Mouse (Mus musculus): ENCODE results near the gene Nxpe5.
"Not testable (repeated sequence)": the region's sequence is repeated elsewhere in the genome, so short reads cannot be mapped to it uniquely, and the experiment has no call there.

The Nxpe5 gene

GRCm38 (mm10) chr5:138225700-138226099 lies at the start of gene Nxpe5:
Nxpe5 (plus strand) TSS chr5:138225898.
- DNase-seq (ENCODE audit: extremely low read depth, insufficient read length, low spot score), result no peak

- DNase-seq (ENCODE audit: extremely low read depth, insufficient read length, low spot score), result peak; percentile 83
Measured at GRCm38 (mm10) chr5:138186950-138187638, 38.6 kb upstream of the Nxpe5 start, which contains the start of the genes Taf6 and Cnpy4. Taf6 (minus strand) TSS chr5:138187451. Cnpy4 (plus strand) TSS chr5:138187485.

- peak; percentile 61 for DNase-seq (ENCODE audit: extremely low read depth, insufficient read length, low spot score)
Measured at GRCm38 (mm10) chr5:138187661-138188306, 37.9 kb upstream of the Nxpe5 start.

GRCm38 (mm10) chr5:138193771-138194727 lies 31.6 kb upstream of the Nxpe5 start, which contains the start of gene Mblac1:
Mblac1 (plus strand) TSS chr5:138194314.
- peak; percentile 93 for DNase-seq (ENCODE audit: extremely low read depth, insufficient read length, low spot score)

GRCm38 (mm10) chr5:138194755-138195345 lies 30.8 kb upstream of the Nxpe5 start:
- DNase-seq (ENCODE audit: extremely low read depth, insufficient read length, low spot score), result no peak

- no peak for DNase-seq (ENCODE audit: extremely low read depth, insufficient read length, low spot score)
Measured at GRCm38 (mm10) chr5:138195463-138195862, 30.2 kb upstream of the Nxpe5 start.

- DNase-seq (ENCODE audit: extremely low read depth, insufficient read length, low spot score), result no peak
Measured at GRCm38 (mm10) chr5:138199576-138199975, 26.1 kb upstream of the Nxpe5 start.

- DNase-seq (ENCODE audit: extremely low read depth, insufficient read length, low spot score), result no peak
Measured at GRCm38 (mm10) chr5:138202086-138202485, 23.6 kb upstream of the Nxpe5 start.

GRCm38 (mm10) chr5:138207253-138207652 lies 18.4 kb upstream of the Nxpe5 start:
- no peak for DNase-seq (ENCODE audit: extremely low read depth, insufficient read length, low spot score)

- no peak for DNase-seq (ENCODE audit: extremely low read depth, insufficient read length, low spot score)
Measured at GRCm38 (mm10) chr5:138207873-138208272, 17.8 kb upstream of the Nxpe5 start.

- DNase-seq (ENCODE audit: extremely low read depth, insufficient read length, low spot score), result not testable (repeated sequence)
Measured at GRCm38 (mm10) chr5:138216632-138217031, 9.1 kb upstream of the Nxpe5 start.

- no peak for DNase-seq (ENCODE audit: extremely low read depth, insufficient read length, low spot score)
Measured at GRCm38 (mm10) chr5:138219864-138220263, 5.8 kb upstream of the Nxpe5 start.

- peak; percentile 42 for DNase-seq (ENCODE audit: extremely low read depth, insufficient read length, low spot score)
Measured at GRCm38 (mm10) chr5:138222111-138222510, 3.6 kb upstream of the Nxpe5 start.

GRCm38 (mm10) chr5:138223287-138223686 lies 2.4 kb upstream of the Nxpe5 start:
- DNase-seq (ENCODE audit: extremely low read depth, insufficient read length, low spot score), result no peak

- DNase-seq (ENCODE audit: extremely low read depth, insufficient read length, low spot score), result no peak
Measured at GRCm38 (mm10) chr5:138226491-138226890, 793 bp downstream of the Nxpe5 start.

GRCm38 (mm10) chr5:138227367-138227766 lies 1.7 kb downstream of the Nxpe5 start:
- DNase-seq (ENCODE audit: extremely low read depth, insufficient read length, low spot score), result no peak

- DNase-seq (ENCODE audit: extremely low read depth, insufficient read length, low spot score), result peak; percentile 23
Measured at GRCm38 (mm10) chr5:138228026-138228425, 2.3 kb downstream of the Nxpe5 start.

- DNase-seq (ENCODE audit: extremely low read depth, insufficient read length, low spot score), result no peak
Measured at GRCm38 (mm10) chr5:138229511-138229910, 3.8 kb downstream of the Nxpe5 start.

- no peak for DNase-seq (ENCODE audit: extremely low read depth, insufficient read length, low spot score)
Measured at GRCm38 (mm10) chr5:138233778-138234177, 8.1 kb downstream of the Nxpe5 start.

- no peak for DNase-seq (ENCODE audit: extremely low read depth, insufficient read length, low spot score)
Measured at GRCm38 (mm10) chr5:138234224-138234623, 8.5 kb downstream of the Nxpe5 start.
